Mouse (Mus musculus): ENCODE results near the gene Lax1.
A peak's percentile ranks its signal among the peaks of the same experiment; 100 is the strongest.

Gene Lax1

GRCm38 (mm10) chr1:133689897-133690296, at the start of gene Lax1:
Gene Lax1 (minus strand): TSS chr1:133690108.
- DNase-seq (ENCODE audit: low spot score), result no peak

DNA sequence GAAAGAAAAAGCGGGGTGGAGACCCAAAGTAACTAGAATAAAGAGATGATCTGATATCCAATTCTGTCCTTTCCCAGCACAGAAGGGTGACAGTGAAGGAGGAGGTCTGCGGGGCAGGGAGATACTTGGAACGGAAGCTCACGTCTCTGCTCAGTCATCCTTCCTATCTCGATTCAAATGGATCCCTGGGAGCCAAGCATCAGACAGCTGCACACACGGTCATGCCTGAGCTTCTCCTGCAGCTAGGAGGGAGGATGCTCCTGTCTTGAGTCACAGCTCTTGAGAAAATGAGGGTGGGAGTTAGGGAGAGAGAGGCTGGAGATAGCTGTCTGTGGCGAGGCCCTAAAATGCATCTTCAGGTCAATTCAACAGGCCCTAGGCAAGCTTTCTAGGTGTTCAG, 46.8 kb upstream of the Lax1 start:
- DNase-seq (ENCODE audit: low spot score), result no peak

DNA sequence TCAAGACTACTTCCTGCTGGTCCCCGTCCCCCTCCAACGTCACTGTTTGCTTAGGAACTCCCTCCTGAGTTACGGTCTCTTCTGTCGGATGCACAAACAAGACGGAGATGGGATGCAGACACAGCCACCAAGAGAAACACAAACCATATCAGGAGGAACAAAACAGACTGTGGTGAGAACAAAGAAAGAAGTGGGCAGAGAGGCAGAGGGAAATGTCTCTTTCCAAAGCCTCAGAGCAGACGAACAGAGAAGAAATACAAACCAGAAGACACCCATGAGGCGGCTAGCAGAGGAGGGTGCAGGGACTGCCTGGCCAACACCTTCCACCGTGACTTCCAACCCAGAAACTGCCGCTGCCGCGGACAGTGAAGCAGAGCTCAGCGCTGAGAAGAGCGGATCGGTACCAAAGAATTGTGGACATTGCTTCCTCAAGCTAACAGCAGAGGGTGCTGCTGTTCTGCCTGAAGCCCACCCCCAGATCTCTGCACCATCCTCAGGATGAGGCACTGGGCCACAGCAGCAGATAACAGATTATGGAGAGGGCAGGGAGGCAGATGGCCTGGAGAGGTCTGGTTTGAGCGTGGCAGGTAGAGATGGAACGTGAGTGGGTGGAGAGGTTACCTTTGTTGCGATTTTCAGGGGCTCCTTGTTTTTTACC, 46.2 kb upstream of the Lax1 start:
- DNase-seq (ENCODE audit: low spot score), result peak; percentile 90

DNA sequence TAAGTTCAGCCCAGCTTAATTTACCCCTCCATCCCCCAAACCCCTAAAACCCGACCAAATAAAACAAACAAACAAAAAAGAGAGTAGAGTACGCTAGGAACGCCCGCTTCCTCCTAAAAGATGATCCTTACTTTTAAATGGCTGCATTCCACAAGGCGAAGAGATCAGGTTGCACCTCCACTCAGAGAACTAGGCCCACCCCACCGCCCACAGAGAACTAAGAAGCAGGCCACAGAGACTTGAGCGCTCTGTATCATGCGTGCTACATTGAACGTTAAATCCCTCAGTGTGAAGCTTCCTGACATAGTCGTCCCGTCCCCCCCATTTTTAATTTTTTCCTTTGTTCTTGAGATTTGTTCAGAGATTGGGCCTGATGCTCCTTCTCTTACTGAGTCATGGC, 42.9 kb upstream of the Lax1 start:
- no peak for DNase-seq (ENCODE audit: low spot score)

- DNase-seq (ENCODE audit: low spot score), result no peak
Measured at GRCm38 (mm10) chr1:133728339-133728738, 38.4 kb upstream of the Lax1 start.

- DNase-seq (ENCODE audit: low spot score), result no peak
Measured at GRCm38 (mm10) chr1:133720342-133720741, 30.4 kb upstream of the Lax1 start.

DNA sequence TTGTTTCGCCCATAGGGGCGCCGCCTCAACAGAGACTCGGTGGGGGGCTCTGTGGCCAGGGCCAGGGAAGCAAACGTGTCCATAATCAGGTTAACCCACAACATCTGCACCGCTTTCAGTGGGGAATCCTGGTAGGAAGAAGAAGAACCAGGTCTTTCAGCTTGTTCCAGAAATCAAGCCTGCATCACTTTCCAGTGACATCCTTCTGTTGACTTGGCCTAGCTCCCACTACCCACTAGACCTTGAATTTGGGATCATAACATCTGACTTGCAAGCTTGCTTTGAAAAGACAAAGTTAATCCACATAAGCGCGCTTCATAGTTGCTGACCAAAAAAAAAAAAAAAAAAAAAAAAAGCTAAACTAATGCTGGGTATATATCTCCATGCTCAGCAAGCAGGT, 28.9 kb upstream of the Lax1 start:
- no peak for DNase-seq (ENCODE audit: low spot score)

DNA sequence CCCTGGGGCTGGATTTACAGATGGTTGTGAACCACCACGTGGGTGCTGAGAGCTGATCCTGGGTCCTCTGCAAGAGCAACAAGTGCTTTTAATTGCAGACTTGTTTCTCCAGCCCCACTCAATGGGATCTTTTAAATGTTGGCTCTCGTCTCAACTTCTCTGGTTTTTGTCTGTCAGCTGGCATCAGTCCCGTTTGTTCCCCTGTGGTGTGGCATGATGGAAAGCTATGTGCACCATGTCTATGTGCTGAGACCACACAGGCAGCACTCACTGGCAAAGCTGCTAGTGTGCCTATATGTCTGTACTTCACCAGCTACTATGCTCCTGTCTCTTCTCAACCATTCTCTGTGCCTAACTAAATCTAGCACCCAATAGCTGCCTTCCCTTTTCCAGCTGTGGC, 28.4 kb upstream of the Lax1 start:
- no peak for DNase-seq (ENCODE audit: low spot score)

DNA sequence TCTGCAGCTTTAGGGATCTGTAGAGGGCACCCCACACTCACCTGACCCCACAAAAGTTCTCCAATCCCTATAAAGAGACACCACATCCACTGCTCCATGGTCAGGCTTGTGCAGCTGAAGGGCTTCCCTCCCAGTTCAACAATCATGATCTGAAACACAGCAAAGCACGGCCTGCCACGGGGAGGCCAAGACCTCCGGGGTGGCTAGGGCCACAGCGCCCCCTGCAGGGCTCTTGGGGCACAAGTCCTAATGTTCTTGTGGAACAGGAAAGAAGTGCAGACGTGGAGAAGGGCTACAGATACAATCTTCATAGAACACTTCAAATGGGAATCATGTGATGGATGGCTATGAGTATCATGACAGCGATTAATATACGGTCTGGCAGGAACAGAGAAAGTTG, 26.6 kb upstream of the Lax1 start:
- peak; percentile 38 for DNase-seq (ENCODE audit: low spot score)

DNA sequence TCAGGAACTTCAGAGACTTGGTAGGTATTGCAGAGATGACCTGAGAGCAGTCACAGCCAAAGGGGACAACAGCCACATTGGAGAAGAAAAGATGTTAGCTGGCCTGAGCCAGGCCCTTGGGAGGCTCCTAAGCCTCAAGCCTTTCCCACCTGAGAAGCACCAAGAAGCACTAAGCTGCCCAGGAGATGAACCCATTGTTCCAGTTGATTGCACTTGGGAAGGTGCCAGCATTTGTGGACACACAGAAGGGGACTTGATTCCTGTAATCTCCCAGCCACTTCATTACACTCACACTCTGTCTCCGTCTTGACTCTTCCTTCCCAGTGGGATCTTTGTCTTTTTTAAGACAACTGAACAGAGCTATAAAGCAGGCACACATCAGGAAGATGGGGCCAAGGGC, 25.3 kb upstream of the Lax1 start:
- no peak for DNase-seq (ENCODE audit: low spot score)

- no peak for DNase-seq (ENCODE audit: low spot score)
Measured at GRCm38 (mm10) chr1:133713009-133713370, 23.1 kb upstream of the Lax1 start.

DNA sequence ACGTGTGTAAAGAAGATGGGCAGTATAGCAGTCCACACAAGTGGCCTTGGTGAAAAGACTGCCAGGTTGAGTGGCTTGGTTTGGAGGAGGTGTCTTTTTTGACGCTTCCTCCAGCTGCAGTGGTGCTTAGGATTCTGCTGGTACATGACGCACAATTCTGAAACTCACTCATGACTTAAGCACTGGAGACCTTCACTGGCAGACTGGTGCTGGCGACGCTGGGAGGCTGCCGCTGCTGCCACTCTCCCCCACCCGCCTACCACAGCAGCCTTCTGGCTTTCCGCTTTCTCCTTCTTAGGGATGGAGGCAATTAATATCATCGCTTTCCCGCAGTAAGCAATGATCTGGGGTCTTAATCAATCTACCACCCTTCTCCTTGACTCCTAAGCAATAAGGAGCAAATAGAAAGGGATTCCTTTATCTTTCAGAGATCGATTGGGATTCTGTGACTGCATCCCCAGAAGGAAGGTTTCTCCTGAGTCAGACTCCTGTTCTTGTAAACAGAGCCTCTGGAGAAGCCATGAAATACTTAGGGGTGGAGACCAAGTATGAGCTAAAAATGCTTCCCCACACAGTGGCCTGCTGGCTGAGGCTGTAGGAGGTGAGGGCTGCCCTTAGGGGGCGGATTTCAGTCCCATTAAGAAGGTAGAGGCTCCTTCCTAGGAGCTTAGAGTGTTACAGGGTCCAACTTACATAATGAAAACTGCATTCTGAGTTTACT, 22.5 kb upstream of the Lax1 start:
- DNase-seq (ENCODE audit: low spot score), result no peak

GRCm38 (mm10) chr1:133711376-133711775, 21.5 kb upstream of the Lax1 start:
- no peak for DNase-seq (ENCODE audit: low spot score)

GRCm38 (mm10) chr1:133710895-133711294, 21.0 kb upstream of the Lax1 start:
- no peak for DNase-seq (ENCODE audit: low spot score)

- peak; percentile 9 for DNase-seq (ENCODE audit: low spot score)
Measured at GRCm38 (mm10) chr1:133709292-133709691, 19.4 kb upstream of the Lax1 start.

DNA sequence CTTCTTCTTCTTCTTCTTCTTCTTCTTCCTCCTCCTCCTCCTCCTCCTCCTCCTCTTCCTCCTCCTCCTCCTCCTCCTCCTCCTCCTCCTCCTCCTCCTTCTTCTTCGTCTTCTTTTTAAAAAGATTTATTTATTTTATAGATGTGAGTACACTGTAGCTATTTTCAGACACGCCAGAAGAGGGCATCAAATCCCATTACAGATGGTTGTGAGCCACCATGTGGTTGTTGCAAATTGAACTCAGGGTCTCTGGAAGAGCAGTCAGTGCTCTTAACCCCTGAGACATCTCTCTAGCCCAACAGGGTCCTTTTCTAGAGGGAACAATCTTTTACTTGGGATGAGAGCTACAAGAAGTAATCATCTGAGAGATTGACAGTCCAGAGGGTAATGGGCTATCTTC, 11.9 kb upstream of the Lax1 start:
- peak; percentile 6 for DNase-seq (ENCODE audit: low spot score)

- DNase-seq (ENCODE audit: low spot score), result no peak
Measured at GRCm38 (mm10) chr1:133697935-133698620, 8.2 kb upstream of the Lax1 start.

DNA sequence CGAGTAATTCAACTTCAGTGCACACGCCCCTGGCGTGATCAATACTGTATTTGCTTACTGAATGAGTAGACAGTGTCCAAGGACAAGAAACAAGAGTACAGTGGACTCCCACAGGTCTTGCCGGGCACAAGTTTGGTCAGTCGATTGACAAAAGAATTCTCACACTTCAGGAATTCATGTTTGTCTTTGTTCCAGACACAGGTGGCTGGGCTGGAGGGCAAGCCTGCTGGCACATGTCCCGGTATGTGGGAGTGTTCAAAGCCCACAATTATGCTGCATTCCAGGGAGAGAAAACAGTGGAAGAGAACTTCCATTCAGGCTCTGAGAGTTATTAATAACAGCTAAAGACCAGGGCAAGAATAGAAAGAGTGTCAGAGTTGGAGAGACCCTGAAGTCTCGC, 6.0 kb upstream of the Lax1 start:
- DNase-seq (ENCODE audit: low spot score), result no peak

- no peak for DNase-seq (ENCODE audit: low spot score)
Measured at GRCm38 (mm10) chr1:133694876-133695275, 5.0 kb upstream of the Lax1 start.

GRCm38 (mm10) chr1:133694301-133694700, 4.4 kb upstream of the Lax1 start:
- DNase-seq (ENCODE audit: low spot score), result no peak

GRCm38 (mm10) chr1:133693536-133694114, 3.7 kb upstream of the Lax1 start:
- DNase-seq (ENCODE audit: low spot score), result no peak

- DNase-seq (ENCODE audit: low spot score), result no peak
Measured at GRCm38 (mm10) chr1:133692195-133692594, 2.3 kb upstream of the Lax1 start.

GRCm38 (mm10) chr1:133691046-133691445, 1.1 kb upstream of the Lax1 start:
- no peak for DNase-seq (ENCODE audit: low spot score)

Data from retina, embryonic 14.5 days (tissue).